Mouse (Mus musculus) stomach, postnatal 0 days (tissue): ENCODE measurements around the gene Pdzd2. TPM values are rescaled to one million over a fixed set of nuclear protein-coding genes. Genes with fewer than 3 reads are reported as not detected.
"Not testable (repeated sequence)": the region's sequence is repeated elsewhere in the genome, so short reads cannot be mapped to it uniquely, and the experiment has no call there.

Experiments used
- ATAC-seq: fragments of 200-750 bp; cut with Nextera tagmentation; 2 replicates; pipeline ENCODE4 v1.8.0; 2017; ENCODE audit not compliant: low FRiP score, low TSS enrichment
- DNase-seq: peaks from one replicate; pipeline ENCODE4 v3.0.0-alpha.2; 2016; ENCODE audit warnings: low spot score
- H3K27ac ChIP-seq: fragments of 300-500 bp; sonication (generic); replicated peaks from 2 replicates; pipeline ENCODE4 v1.5.1; 2014; ENCODE audit warnings: mild to moderate bottlenecking, control low read depth
- H3K27me3 ChIP-seq: fragments of 300-500 bp; sonication (generic); 2 replicates; pipeline ENCODE4 v1.6.1; 2014; ENCODE audit warnings: low read length; ENCODE audit not compliant: control insufficient read depth, insufficient read depth
- H3K36me3 ChIP-seq: fragments of 300-500 bp; sonication (generic); 2 replicates; pipeline ENCODE4 v1.6.1; 2014; ENCODE audit warnings: low read length, mixed read lengths; ENCODE audit not compliant: control insufficient read depth, insufficient read depth
- H3K4me1 ChIP-seq: fragments of 300-500 bp; sonication (generic); replicated peaks from 2 replicates; pipeline ENCODE4 v1.6.1; 2014; ENCODE audit warnings: antibody characterized with exemption; ENCODE audit not compliant: control insufficient read depth, insufficient read depth
- H3K4me2 ChIP-seq: fragments of 300-500 bp; sonication (generic); replicated peaks from 2 replicates; pipeline ENCODE4 v1.6.1; 2014; ENCODE audit warnings: low read depth, mild to moderate bottlenecking, control low read depth, moderate library complexity
- H3K4me3 ChIP-seq: fragments of 300-500 bp; sonication (generic); 2 replicates; pipeline ENCODE4 v1.5.1; 2014; ENCODE audit warnings: low read depth, low read length, control low read depth
- H3K9ac ChIP-seq: fragments of 300-500 bp; sonication (generic); 2 replicates; pipeline ENCODE4 v1.6.1; 2014; ENCODE audit warnings: mild to moderate bottlenecking, low read length, control low read depth, mixed read lengths
- H3K9me3 ChIP-seq: fragments of 300-500 bp; sonication (generic); 2 replicates; pipeline ENCODE4 v1.6.1; 2016; ENCODE audit warnings: low read length; ENCODE audit not compliant: control insufficient read depth
- CTCF ChIP-seq: IDR thresholded peaks from 2 replicates; pipeline ENCODE4 v1.5.1; 2016; ENCODE audit warnings: antibody characterized with exemption, low read depth, mild to moderate bottlenecking, moderate library complexity
- EP300 ChIP-seq: optimal IDR thresholded peaks from 2 replicates; pipeline ENCODE3; 2016; ENCODE audit warnings: antibody characterized with exemption
- WGBS: fragments of 180-500 bp; shearing (Covaris S2); extraction: QIAGEN DNeasy Blood & Tissue Kit; methylation state at CpG from one replicate; pipeline ENCODE4 v1.1.7; 2014; 5-methylcytosine and 5-hydroxymethylcytosine counted together
- polyA plus RNA-seq: library from polyadenylated mRNA; unstranded; fragments of >200 nt; fragmentation: Nextera tagmentation; extraction: Ambion mirVana; gene quantifications from 2 replicates; pipeline ENCODE4 v1.2.1, GENCODE M21; 2015

Pdzd2 gene
- polyA plus RNA-seq, 1 experiment from 2014 or later: 19.1 TPM

GRCm38 (mm10) chr15:12367306-12368080 is 372.2 kb downstream of the Pdzd2 start:
- DNase-seq (peak; percentile 88), ATAC-seq (peak; percentile 94)
- 43% methylated on average over 13 of the region's 13 CpGs for WGBS
- H3K27ac ChIP-seq: peak overlapping the region; percentile 63
- no peaks in the 10 kb centered on the region for H3K4me1 ChIP-seq
- TF ChIP-seq CTCF: no peak
- no peak for TF ChIP-seq EP300
- no peaks in the 10 kb centered on the region; the same call in 1 of the 2 replicates for H3K36me3 ChIP-seq
- H3K4me3 ChIP-seq: no peak overlapping the region
- H3K27me3 ChIP-seq: no peaks in the 10 kb centered on the region
- H3K9me3 ChIP-seq: no peaks in the 10 kb centered on the region
- H3K9ac ChIP-seq: no peak overlapping the region
- no peak overlapping the region for H3K4me2 ChIP-seq

- ATAC-seq, H3K4me1 ChIP-seq, H3K9ac ChIP-seq, H3K4me3 ChIP-seq, DNase-seq, H3K36me3 ChIP-seq, H3K4me2 ChIP-seq, H3K9me3 ChIP-seq, H3K27me3 ChIP-seq: not testable (repeated sequence)
- peak overlapping the region; percentile 63 for H3K27ac ChIP-seq
- 88% methylated on average over 11 of the region's 11 CpGs for WGBS
These were observed 373.0 kb downstream of the Pdzd2 start for GRCm38 (mm10) chr15:12366580-12367305.

- no peak for DNase-seq
- no peaks in the 10 kb centered on the region for H3K9me3 ChIP-seq
- H3K36me3 ChIP-seq: no peaks in the 10 kb centered on the region; the same call in 1 of the 2 replicates
- ATAC-seq: no peak
- H3K4me3 ChIP-seq: no peak overlapping the region
- no peaks in the 10 kb centered on the region for H3K27me3 ChIP-seq
- no peak for TF ChIP-seq CTCF
- H3K4me2 ChIP-seq: no peak overlapping the region
- H3K27ac ChIP-seq: no peak overlapping the region
- WGBS: 58% methylated on average over 3 of the region's 3 CpGs
- no peaks in the 10 kb centered on the region for H3K4me1 ChIP-seq
- H3K9ac ChIP-seq: no peak overlapping the region
These were observed 373.7 kb downstream of the Pdzd2 start for GRCm38 (mm10) chr15:12366072-12366469.

GRCm38 (mm10) chr15:12365416-12366071 is 374.2 kb downstream of the Pdzd2 start:
- WGBS: 81% methylated on average over 15 of the region's 15 CpGs
- H3K27me3 ChIP-seq: no peaks in the 10 kb centered on the region
- no peak overlapping the region for H3K27ac ChIP-seq
- H3K4me1 ChIP-seq: no peaks in the 10 kb centered on the region
- ATAC-seq (no peak), DNase-seq (no peak)
- TF ChIP-seq EP300 (no peak), CTCF (no peak)
- H3K4me3 ChIP-seq: no peak overlapping the region
- no peaks in the 10 kb centered on the region for H3K9me3 ChIP-seq
- H3K9ac ChIP-seq: no peak overlapping the region
- H3K36me3 ChIP-seq: no peaks in the 10 kb centered on the region; the same call in 1 of the 2 replicates
- no peak overlapping the region for H3K4me2 ChIP-seq

- 80% methylated on average over 4 of the region's 4 CpGs for WGBS
- no peak for ATAC-seq
These were observed 375.6 kb downstream of the Pdzd2 start for GRCm38 (mm10) chr15:12364096-12364495.

More at GRCm38 (mm10) chr15:12364096-12364495, 375.6 kb downstream of the Pdzd2 start:
- TF ChIP-seq CTCF: no peak
- no peak for TF ChIP-seq EP300
- Histone ChIP-seq H3K4me1 (no peaks in the 10 kb centered on the region), H3K36me3 (no peaks in the 10 kb centered on the region; the same call in 1 of the 2 replicates), H3K9ac (no peak overlapping the region), H3K4me3 (no peak overlapping the region), H3K4me2 (no peak overlapping the region), H3K27ac (no peak overlapping the region), H3K27me3 (no peaks in the 10 kb centered on the region), H3K9me3 (no peaks in the 10 kb centered on the region)
- DNase-seq: no peak
